Mouse (Mus musculus) myocyte (in vitro differentiated cells): Measurements from ENCODE around the gene Serping1.

ENCODE experiments used
- CEBPB ChIP-seq: IDR thresholded peaks from 2 replicates; pipeline ENCODE4 v1.6.1; 2011; ENCODE audit warnings: mild to moderate bottlenecking, moderate library complexity; ENCODE audit not compliant: poor library complexity, insufficient read depth, severe bottlenecking
- E2F4 ChIP-seq: IDR thresholded peaks from one replicate; pipeline ENCODE4 v1.6.1; 2011; ENCODE audit warnings: mild to moderate bottlenecking, control low read depth, moderate library complexity; ENCODE audit not compliant: insufficient read depth
- MAX ChIP-seq: IDR thresholded peaks from one replicate; pipeline ENCODE4 v1.6.1; 2011; ENCODE audit warnings: low read depth, mild to moderate bottlenecking, control low read depth
- MYOD1 ChIP-seq, 3 experiments: IDR thresholded peaks; one replicate each; pipeline ENCODE4 v1.6.1; 2011; ENCODE audit warnings: control low read depth in 2 of 3, low read depth in 2 of 3, mild to moderate bottlenecking in 2 of 3, moderate library complexity in 1 of 3; ENCODE audit not compliant: insufficient read length in 2 of 3, control insufficient read depth in 1 of 3
- MYOG ChIP-seq, 3 experiments: IDR thresholded peaks; one replicate each; pipeline ENCODE4 v1.6.1; 2011; ENCODE audit warnings: control low read depth in 2 of 3, low read depth in 2 of 3, mild to moderate bottlenecking in 2 of 3; ENCODE audit not compliant: insufficient read length in 2 of 3, control insufficient read depth in 1 of 3, insufficient read depth in 1 of 3
- POLR2A ChIP-seq: IDR thresholded peaks from one replicate; pipeline ENCODE4 v1.6.1; 2011; ENCODE audit warnings: low read depth, mild to moderate bottlenecking, control low read depth, moderate library complexity; ENCODE audit not compliant: insufficient read length
- SRF ChIP-seq: IDR thresholded peaks from one replicate; pipeline ENCODE4 v1.6.1; 2011; ENCODE audit warnings: low read depth; ENCODE audit not compliant: control insufficient read depth, insufficient read length
- TCF12 ChIP-seq: IDR thresholded peaks from one replicate; pipeline ENCODE4 v1.6.1; 2011; ENCODE audit warnings: mild to moderate bottlenecking, control low read depth; ENCODE audit not compliant: poor library complexity, insufficient read depth, severe bottlenecking
- USF1 ChIP-seq: IDR thresholded peaks from one replicate; pipeline ENCODE4 v1.6.1; 2011; ENCODE audit warnings: low read depth, mild to moderate bottlenecking, control low read depth, moderate library complexity

GRCm38 (mm10) chr2:84731206-84731605 is 44.0 kb downstream of the Serping1 start:
- TF ChIP-seq MAX (no peak), POLR2A (no peak), SRF (no peak), E2F4 (no peak), CEBPB (no peak), USF1 (no peak), TCF12 (no peak), MYOD1 (IDR thresholded peaks at IDR 0.05; ENCODE audit: control insufficient read depth in 1 of 3, insufficient read length in 2 of 3, low read depth in 2 of 3) (no peak), MYOG (IDR thresholded peaks at IDR 0.05; ENCODE audit: control insufficient read depth in 1 of 3, insufficient read depth in 1 of 3, insufficient read length in 2 of 3, low read depth in 2 of 3) (no peak)
